Comparison of ENCODE assay signal across 8 mouse cellular contexts in genomic region chr2:50687222-50687621, GRCm38 (mm10).
DNase-seq lines count a peak whose midpoint lies in the region; ATAC-seq and TF ChIP-seq lines count a peak whose summit lies in the region.

No protein-coding gene starts in this region.

- peak; percentile 93 for DNase-seq in ZHBTc4 (ENCODE audit: low read depth, low spot score)
- DNase-seq in embryo, embryonic 10.5 days (ENCODE audit: low spot score): peak; percentile 56
- DNase-seq in heart, postnatal 0 days (ENCODE audit: low spot score): peak; percentile 18
- peak; percentile 62 for DNase-seq in urinary bladder, postnatal 14 days (ENCODE audit: low spot score)
- DNase-seq in forebrain, postnatal 0 days: no peak
- no peak for DNase-seq in layer of hippocampus, postnatal 25 days (ENCODE audit: extremely low spot score in 1 of 2, low spot score in 1 of 2)

- H3K36me3 ChIP-seq in heart, postnatal 0 days (replicated peaks; ENCODE audit: control insufficient read depth, insufficient read depth, low read length): no peaks in the 10 kb centered on the region
- H3K36me3 ChIP-seq in limb, embryonic 15.5 days: no peaks in the 10 kb centered on the region
- no peaks in the 10 kb centered on the region for H3K36me3 ChIP-seq in forebrain, postnatal 0 days (ENCODE audit: insufficient read depth)
- no peaks in the 10 kb centered on the region for H3K36me3 ChIP-seq in hindbrain, embryonic 12.5 days

- TF ChIP-seq CTCF in heart, postnatal 0 days (IDR thresholded peaks at IDR 0.05; ENCODE audit: low read depth): no peak
- no peak for TF ChIP-seq CTCF in forebrain, postnatal 0 days (IDR thresholded peaks at IDR 0.05; ENCODE audit: low read depth)

- TF ChIP-seq EP300 in heart, postnatal 0 days (IDR thresholded peaks at IDR 0.05; ENCODE audit: low read depth): no peak

- H3K4me1 ChIP-seq in heart, postnatal 0 days (ENCODE audit: control insufficient read depth, insufficient read depth): no peaks in the 10 kb centered on the region
- H3K4me1 ChIP-seq in limb, embryonic 15.5 days: 0 out of 2 replicates have a peak, but pooled peaks cover 6% of the 10 kb centered on the region
- H3K4me1 ChIP-seq in forebrain, postnatal 0 days (ENCODE audit: insufficient read depth): no peaks in the 10 kb centered on the region
- no peaks in the 10 kb centered on the region for H3K4me1 ChIP-seq in hindbrain, embryonic 12.5 days

- WGBS in heart, postnatal 0 days: 33% methylated on average over 5 of the region's 5 CpGs
- 30% methylated on average over 5 of the region's 5 CpGs for WGBS in limb, embryonic 15.5 days
- 76% methylated on average over 5 of the region's 5 CpGs for WGBS in forebrain, postnatal 0 days
- WGBS in hindbrain, embryonic 12.5 days: 53% methylated on average over 5 of the region's 5 CpGs

- H3K27me3 ChIP-seq in heart, postnatal 0 days (ENCODE audit: control insufficient read depth, insufficient read depth, low read length): no peaks in the 10 kb centered on the region
- H3K27me3 ChIP-seq in limb, embryonic 15.5 days: no peaks in the 10 kb centered on the region
- no peaks in the 10 kb centered on the region for H3K27me3 ChIP-seq in forebrain, postnatal 0 days (ENCODE audit: insufficient read depth, low read length)
- H3K27me3 ChIP-seq in hindbrain, embryonic 12.5 days: no peaks in the 10 kb centered on the region

- H3K4me3 ChIP-seq in heart, postnatal 0 days (ENCODE audit: low read depth, low read length): no peak overlapping the region
- H3K4me3 ChIP-seq in limb, embryonic 15.5 days: no peak overlapping the region
- no peak overlapping the region for H3K4me3 ChIP-seq in forebrain, postnatal 0 days (ENCODE audit: low read depth, low read length)
- H3K4me3 ChIP-seq in hindbrain, embryonic 12.5 days: no peak overlapping the region

- H3K9ac ChIP-seq in heart, postnatal 0 days (replicated peaks; ENCODE audit: low read depth, low read length): no peak overlapping the region
- no peak overlapping the region for H3K9ac ChIP-seq in limb, embryonic 15.5 days
- no peak overlapping the region for H3K9ac ChIP-seq in forebrain, postnatal 0 days
- no peak overlapping the region for H3K9ac ChIP-seq in hindbrain, embryonic 12.5 days

- H3K27ac ChIP-seq in heart, postnatal 0 days (ENCODE audit: low read depth): no peak overlapping the region
- H3K27ac ChIP-seq in limb, embryonic 15.5 days: peak overlapping the region; percentile 65
- no peak overlapping the region for H3K27ac ChIP-seq in forebrain, postnatal 0 days (ENCODE audit: low read depth, low read length)
- no peak overlapping the region for H3K27ac ChIP-seq in hindbrain, embryonic 12.5 days

- peak; percentile 83 for ATAC-seq in heart, postnatal 0 days (ENCODE audit: insufficient read depth, low read depth)
- ATAC-seq in limb, embryonic 15.5 days (ENCODE audit: insufficient number of reproducible peaks, low FRiP score, low TSS enrichment, low read depth): peak; percentile 69; the same call in 1 of the 2 replicates
- ATAC-seq in forebrain, postnatal 0 days: no peak
- no peak for ATAC-seq in hindbrain, embryonic 12.5 days (ENCODE audit: low FRiP score)

- H3K4me2 ChIP-seq in heart, postnatal 0 days (ENCODE audit: low read depth, low read length): no peak overlapping the region
- no peak overlapping the region for H3K4me2 ChIP-seq in limb, embryonic 15.5 days
- no peak overlapping the region for H3K4me2 ChIP-seq in forebrain, postnatal 0 days (ENCODE audit: low read depth)
- no peak overlapping the region for H3K4me2 ChIP-seq in hindbrain, embryonic 12.5 days (replicated peaks)

- H3K9me3 ChIP-seq in heart, postnatal 0 days (replicated peaks; ENCODE audit: control insufficient read depth, low read length): no peaks in the 10 kb centered on the region
- H3K9me3 ChIP-seq in limb, embryonic 15.5 days: no peaks in the 10 kb centered on the region
- no peaks in the 10 kb centered on the region for H3K9me3 ChIP-seq in forebrain, postnatal 0 days (ENCODE audit: low read length)
- no peaks in the 10 kb centered on the region for H3K9me3 ChIP-seq in hindbrain, embryonic 12.5 days (replicated peaks)

Comparison
In these comparisons a context has a peak if more than half of its experiments do, and no peak if none do; other contexts are left out.
1. DNase-seq: peak in ZHBTc4 (single experiment), embryo, embryonic 10.5 days (single experiment), heart, postnatal 0 days (single experiment) and urinary bladder, postnatal 14 days (single experiment); none in forebrain, postnatal 0 days (single experiment) and layer of hippocampus, postnatal 25 days (0 of 2).
2. ATAC-seq: peak in heart, postnatal 0 days (single experiment) and limb, embryonic 15.5 days (single experiment); none in forebrain, postnatal 0 days (single experiment) and hindbrain, embryonic 12.5 days (single experiment).